Mouse (Mus musculus) ES-E14 (cell line): ENCODE data around the gene Ipo9. TPM values are rescaled to one million over a fixed set of nuclear protein-coding genes. Genes with fewer than 3 reads are reported as not detected.

Experiments
- DNase-seq: peaks from one replicate; pipeline ENCODE4 v3.0.0-alpha.2; 2013; ENCODE audit warnings: low read depth, low spot score
- H3K27ac ChIP-seq: 2 replicates; pipeline ENCODE4 v1.5.1; 2012; ENCODE audit warnings: low read depth, mild to moderate bottlenecking, low read length, moderate library complexity, mixed read lengths; ENCODE audit not compliant: poor library complexity, insufficient read depth, severe bottlenecking
- H3K36me3 ChIP-seq: 2 replicates; pipeline ENCODE4 v1.6.1; 2012; ENCODE audit warnings: mild to moderate bottlenecking, low read length, moderate library complexity, mixed read lengths; ENCODE audit not compliant: control insufficient read depth, poor library complexity, insufficient read depth, severe bottlenecking
- H3K4me1 ChIP-seq, 2 experiments: fragments of 150-350 bp in 1 of 2; sonication (generic) in 1 of 2; 2 replicates each; pipeline ENCODE4 v1.6.1; 2012; ENCODE audit warnings: low read length in 2 of 2, mild to moderate bottlenecking in 1 of 2, mixed read lengths in 1 of 2; ENCODE audit not compliant: control insufficient read depth in 2 of 2, insufficient read depth in 2 of 2, poor library complexity in 1 of 2
- H3K4me3 ChIP-seq, 2 experiments: fragments of 150-350 bp in 1 of 2; sonication (generic) in 1 of 2; 2 replicates each; pipeline ENCODE4 v1.5.1; 2012; ENCODE audit warnings: low read length in 2 of 2, low read depth in 1 of 2, mild to moderate bottlenecking in 1 of 2, mixed read lengths in 1 of 2; ENCODE audit not compliant: insufficient read depth in 1 of 2, poor library complexity in 1 of 2, severe bottlenecking in 1 of 2
- H3K9ac ChIP-seq: 2 replicates; pipeline ENCODE4 v1.6.1; 2012; ENCODE audit warnings: low read depth, mild to moderate bottlenecking, low read length, mixed read lengths; ENCODE audit not compliant: poor library complexity, insufficient read depth, severe bottlenecking
- H3K9me3 ChIP-seq: fragments of 150-350 bp; sonication (generic); 2 replicates; pipeline ENCODE4 v1.6.1; 2012; ENCODE audit warnings: low read depth, mild to moderate bottlenecking, low read length; ENCODE audit not compliant: control insufficient read depth, insufficient read depth
- CHD2 ChIP-seq: IDR thresholded peaks from 2 replicates; pipeline ENCODE4 v1.6.1; 2014; ENCODE audit warnings: mild to moderate bottlenecking, low read depth, low read length, inconsistent platforms
- HCFC1 ChIP-seq: IDR thresholded peaks from 2 replicates; pipeline ENCODE4 v1.6.1; 2012; ENCODE audit warnings: low read length, inconsistent platforms, borderline replicate concordance; ENCODE audit not compliant: insufficient read depth
- MAFK ChIP-seq: IDR thresholded peaks from 2 replicates; pipeline ENCODE4 v1.6.1; 2014; ENCODE audit warnings: mild to moderate bottlenecking, low read depth, low read length, inconsistent platforms; ENCODE audit not compliant: insufficient read depth
- ZC3H11A ChIP-seq: IDR thresholded peaks from 2 replicates; pipeline ENCODE4 v1.6.1; 2012; ENCODE audit warnings: low read depth, mild to moderate bottlenecking, inconsistent platforms, low read length, borderline replicate concordance
- ZNF384 ChIP-seq: IDR thresholded peaks from 2 replicates; pipeline ENCODE4 v1.6.1; 2012; ENCODE audit warnings: low read depth, low read length, inconsistent platforms
- in situ Hi-C, 2 experiments: fragments of 600-800 bp; cut with MboI; formaldehyde crosslinking; loops; one replicate each; pipeline ENCODE4 v1.15.1; 2025; ENCODE audit warnings: low sequenced_read_pairs in 2 of 2, inconsistent platforms in 1 of 2; ENCODE audit not compliant: unreplicated experiment in 2 of 2
- total RNA-seq: library from RNA; depleted of rRNA; stranded (reverse); fragments of 300-350 nt; gene quantifications from 2 replicates; pipeline ENCODE4 v1.2.3, GENCODE M21; 2012

Gene Ipo9
- total RNA-seq, 1 experiment, result 71.1 TPM

DNA sequence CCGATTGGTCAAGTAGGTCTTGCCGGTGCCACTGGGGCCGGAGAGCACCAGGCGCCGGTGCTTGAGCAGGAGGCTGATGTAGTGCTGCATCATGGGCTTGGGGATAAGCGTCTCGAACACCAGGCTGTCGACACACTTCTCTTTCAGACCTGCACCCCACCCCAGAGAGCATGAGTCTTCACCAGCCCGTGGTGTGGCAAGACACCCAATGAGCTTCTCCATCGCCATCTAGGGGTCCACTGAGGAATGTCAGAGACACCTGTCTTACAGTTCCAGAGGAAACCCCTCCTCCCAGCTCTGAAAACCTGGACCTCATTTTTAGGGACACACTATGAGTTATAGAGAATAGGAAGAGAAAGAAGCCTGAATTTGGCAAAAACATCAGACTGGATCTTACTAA, 22.0 kb upstream of the Ipo9 start:
- H3K4me1 ChIP-seq, result peaks cover 0 to 2% of the 10 kb centered on the region in 2 experiments; a peak in 1 of 4 replicates
- no peak overlapping the region for H3K4me3 ChIP-seq
- H3K9ac ChIP-seq, result no peak overlapping the region
- H3K36me3 ChIP-seq, result peaks cover 52% of the 10 kb centered on the region
- no peak for DNase-seq
- in situ Hi-C loops, result no loop called here
- TF ChIP-seq HCFC1, result no peak
- no peak for TF ChIP-seq ZNF384
- no peak for TF ChIP-seq MAFK
- no peak for TF ChIP-seq ZC3H11A
- no peak for TF ChIP-seq CHD2
- no peaks in the 10 kb centered on the region for H3K9me3 ChIP-seq
- no peak overlapping the region for H3K27ac ChIP-seq

DNA sequence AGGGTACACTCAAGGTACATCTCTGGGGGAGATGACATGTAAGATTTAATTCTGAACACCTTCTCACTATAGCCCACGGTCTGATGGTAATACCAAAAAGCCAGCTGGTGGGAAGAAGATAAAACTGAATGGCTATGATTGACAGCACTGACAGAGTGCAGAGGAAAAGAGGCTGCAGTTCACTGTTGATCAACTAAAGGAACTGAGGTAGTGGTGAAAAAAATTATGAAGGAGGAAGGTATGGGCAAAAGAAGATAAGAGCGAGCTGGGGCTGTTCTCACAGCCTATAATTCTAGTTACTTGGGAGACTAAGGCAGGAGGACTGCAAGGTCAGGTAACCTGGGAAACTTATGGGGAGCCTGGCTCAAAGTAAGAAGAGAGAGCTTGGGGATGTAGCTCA, 21.1 kb upstream of the Ipo9 start:
- Histone ChIP-seq H3K4me3 (no peak overlapping the region), H3K9me3 (no peaks in the 10 kb centered on the region), H3K4me1 (peaks cover 0 to 2% of the 10 kb centered on the region in 2 experiments; a peak in 1 of 4 replicates), H3K27ac (no peak overlapping the region), H3K9ac (no peak overlapping the region), H3K36me3 (peaks cover 46% of the 10 kb centered on the region)
- TF ChIP-seq MAFK (no peak), HCFC1 (no peak), ZNF384 (no peak)
- no peak for DNase-seq
- in situ Hi-C loops, result no loop called here

DNA sequence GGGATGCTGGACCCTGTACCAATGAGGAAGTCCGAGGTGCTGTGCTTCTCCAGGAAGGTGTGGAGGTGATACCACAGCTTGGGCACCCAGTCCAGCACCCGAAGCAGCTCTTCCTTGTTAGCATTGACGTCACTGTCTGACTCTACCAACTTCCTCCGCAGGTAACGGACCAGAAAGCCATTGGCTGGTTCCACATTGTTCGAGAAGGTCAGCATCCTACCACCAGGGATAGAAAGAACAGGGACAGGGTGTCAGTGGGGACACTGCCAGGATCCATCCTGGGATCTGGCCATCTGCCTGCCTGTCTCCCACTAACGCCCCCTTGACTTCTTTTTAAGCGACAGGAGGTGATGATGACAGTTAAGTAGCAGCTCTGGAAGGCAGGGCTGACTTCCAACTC, 19.6 kb upstream of the Ipo9 start:
- no peak for DNase-seq
- in situ Hi-C loops, result no loop called here
- TF ChIP-seq HCFC1, result no peak
- no peak for TF ChIP-seq MAFK
- TF ChIP-seq CHD2, result no peak
- TF ChIP-seq ZNF384, result no peak
- no peak for TF ChIP-seq ZC3H11A
- H3K9ac ChIP-seq, result no peak overlapping the region
- H3K36me3 ChIP-seq, result peaks cover 42% of the 10 kb centered on the region
- H3K4me3 ChIP-seq, result no peak overlapping the region
- no peaks in the 10 kb centered on the region for H3K9me3 ChIP-seq
- peaks cover 0 to 2% of the 10 kb centered on the region in 2 experiments; a peak in 1 of 4 replicates for H3K4me1 ChIP-seq
- no peak overlapping the region for H3K27ac ChIP-seq

GRCm38 (mm10) chr1:135448940-135449339, 18.6 kb upstream of the Ipo9 start:
- H3K9ac ChIP-seq, result no peak overlapping the region
- TF ChIP-seq ZC3H11A, result no peak
- no peak for TF ChIP-seq CHD2
- no peak for TF ChIP-seq MAFK
- TF ChIP-seq HCFC1, result no peak
- TF ChIP-seq ZNF384, result no peak
- H3K36me3 ChIP-seq, result peaks cover 33% of the 10 kb centered on the region
- in situ Hi-C loops, result no loop called here
- no peak for DNase-seq
- peaks cover 0 to 2% of the 10 kb centered on the region in 2 experiments; a peak in 1 of 4 replicates for H3K4me1 ChIP-seq
- no peak overlapping the region for H3K27ac ChIP-seq
- H3K9me3 ChIP-seq, result no peaks in the 10 kb centered on the region
- no peak overlapping the region for H3K4me3 ChIP-seq

DNA sequence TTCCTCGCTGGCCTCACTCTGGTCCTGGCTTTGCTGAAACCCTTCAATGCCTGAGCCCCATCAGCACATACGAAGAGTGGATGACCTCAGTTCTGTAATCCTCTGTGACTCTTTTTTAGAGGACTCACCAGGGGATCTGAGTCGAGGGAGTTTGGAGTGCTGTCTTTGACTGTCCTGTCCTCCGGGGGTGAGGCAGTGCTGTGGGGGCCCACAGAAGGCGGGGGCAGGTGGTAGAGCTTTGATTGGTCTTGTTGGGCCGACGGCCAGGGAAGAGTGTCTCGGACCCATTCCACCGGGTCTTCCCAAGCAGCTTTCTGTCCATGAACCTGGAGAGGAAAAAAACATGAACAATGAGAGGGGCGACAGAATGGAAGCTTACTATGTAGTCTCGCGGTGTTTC, 13.2 kb upstream of the Ipo9 start:
- H3K36me3 ChIP-seq, result peaks cover 9% of the 10 kb centered on the region; the same call in 1 of the 2 replicates
- H3K4me1 ChIP-seq, result no peaks in the 10 kb centered on the region
- TF ChIP-seq MAFK (no peak), HCFC1 (no peak), ZNF384 (no peak), CHD2 (no peak), ZC3H11A (no peak)
- H3K4me3 ChIP-seq, result no peak overlapping the region
- no peak overlapping the region for H3K9ac ChIP-seq
- in situ Hi-C loops, result no loop called here
- no peaks in the 10 kb centered on the region for H3K9me3 ChIP-seq
- no peak for DNase-seq
- H3K27ac ChIP-seq, result no peak overlapping the region
